Mouse (Mus musculus): ENCODE data around the gene Slc45a3. TPM values are rescaled to one million over a fixed set of nuclear protein-coding genes. Genes with fewer than 3 reads are reported as not detected.
A peak's percentile ranks its signal among the peaks of the same experiment; 100 is the strongest.

The Slc45a3 gene
- total and polyA plus RNA-seq, 3 experiments, result 14.4 to 51.4 (median 48.1) TPM

DNA sequence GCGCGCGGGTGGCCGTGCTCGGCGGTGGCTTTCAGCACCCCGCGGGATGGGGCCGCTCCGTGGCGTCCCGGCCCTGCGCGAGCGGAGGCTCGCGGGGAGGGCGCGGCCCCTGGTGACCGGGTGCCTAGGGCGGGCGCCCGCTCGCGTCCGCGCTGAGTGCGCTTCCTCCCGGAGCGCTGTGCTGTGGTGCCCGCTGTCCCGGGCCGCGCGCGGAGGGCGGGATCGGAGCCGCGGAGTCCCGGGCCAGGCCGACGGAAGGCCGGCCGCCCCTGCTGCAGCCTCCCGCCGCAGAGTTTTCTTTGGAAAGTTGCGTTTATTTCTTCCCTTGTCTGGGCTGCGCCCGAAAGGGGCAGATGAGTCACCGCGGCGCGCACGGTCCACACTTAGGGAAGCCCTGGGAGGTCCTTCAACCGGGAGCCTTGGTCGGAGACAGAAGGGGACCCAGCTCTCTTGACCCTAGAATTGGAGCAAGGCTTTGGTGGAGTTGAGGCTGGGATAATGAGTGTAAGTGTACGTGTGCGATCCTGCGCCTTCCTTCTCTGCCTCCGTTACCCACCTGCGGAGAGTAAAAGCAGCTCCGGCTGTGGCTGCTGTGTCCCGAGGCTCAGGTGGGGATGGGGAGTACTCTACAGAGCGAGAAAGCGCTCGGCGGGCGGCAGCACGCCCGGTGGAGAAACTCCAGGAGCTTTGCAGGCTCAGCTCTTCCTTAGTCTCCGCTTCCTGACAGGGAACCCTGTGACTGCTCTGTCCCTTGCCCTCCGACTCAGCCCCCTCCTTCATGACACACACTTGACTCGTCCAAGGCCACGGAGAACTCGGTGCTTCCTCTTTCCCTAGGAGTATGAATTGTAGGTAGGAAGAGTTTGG, 551 bp downstream of the Slc45a3 start:
- Histone ChIP-seq H3K4me1 (ENCODE audit: insufficient read depth, low read depth, low read length) (peaks cover 70% of the 10 kb centered on the region), H3K27me3 (ENCODE audit: insufficient read depth, low read length) (peaks cover 73% of the 10 kb centered on the region), H3K4me3 (ENCODE audit: low read depth, low read length) (peak overlapping the region; percentile 75), H3K36me3 (replicated peaks) (peaks cover 13% of the 10 kb centered on the region), H3K9me3 (replicated peaks) (0 out of 2 replicates have a peak, but pooled peaks cover 4% of the 10 kb centered on the region)
- DNase-seq (ENCODE audit: low spot score), result peak; percentile 62
- TF ChIP-seq TAL1 (conservative IDR thresholded peaks at IDR 0.05; ENCODE audit: low read depth, low read length) (no peak), GATA1 (IDR thresholded peaks at IDR 0.05; ENCODE audit: borderline replicate concordance, low read length) (no peak), CTCF (IDR thresholded peaks at IDR 0.05; ENCODE audit: low read depth, low read length) (no peak), GATA2 (IDR thresholded peaks at IDR 0.05; ENCODE audit: borderline replicate concordance, low read depth, low read length) (no peak), POLR2AphosphoS5 (IDR thresholded peaks at IDR 0.05; ENCODE audit: insufficient replicate concordance, low read depth, low read length) (no peak)
- 0 out of 2 replicates have a peak, but pooled peaks have one; percentile 16 for ATAC-seq (ENCODE audit: extremely low read depth, insufficient number of reproducible peaks, low FRiP score, poor library complexity, severe bottlenecking)

DNA sequence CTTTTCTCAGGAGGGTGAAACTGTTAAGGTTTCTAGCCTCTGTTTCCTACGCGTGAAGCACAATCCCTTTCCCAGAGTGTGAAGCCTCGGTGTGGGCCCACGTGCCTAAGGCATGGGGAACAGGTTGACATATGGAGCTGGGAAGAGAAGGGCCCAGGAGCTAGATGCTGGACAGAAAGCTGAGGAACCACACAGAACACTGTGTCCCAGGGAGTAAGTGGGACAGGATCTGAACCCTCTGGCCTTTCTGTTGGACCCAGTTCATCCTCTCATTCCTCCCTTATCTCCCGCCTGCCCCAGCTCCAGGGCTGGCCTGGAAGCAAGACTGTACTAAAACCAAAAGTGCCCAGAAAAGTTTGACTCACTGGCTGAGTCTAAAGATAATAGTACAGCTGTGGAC, 1.3 kb downstream of the Slc45a3 start:
- no peak for ATAC-seq (ENCODE audit: extremely low read depth, insufficient number of reproducible peaks, low FRiP score, poor library complexity, severe bottlenecking)
- no peak for DNase-seq (ENCODE audit: low spot score)
- 0 out of 2 replicates have a peak, but pooled peaks cover 4% of the 10 kb centered on the region for H3K9me3 ChIP-seq (replicated peaks)
- peaks cover 77% of the 10 kb centered on the region for H3K4me1 ChIP-seq (ENCODE audit: insufficient read depth, low read depth, low read length)
- peaks cover 78% of the 10 kb centered on the region for H3K27me3 ChIP-seq (ENCODE audit: insufficient read depth, low read length)
- H3K36me3 ChIP-seq (replicated peaks), result peaks cover 20% of the 10 kb centered on the region
- TF ChIP-seq GATA1 (IDR thresholded peaks at IDR 0.05; ENCODE audit: borderline replicate concordance, low read length) (no peak), CTCF (IDR thresholded peaks at IDR 0.05; ENCODE audit: low read depth, low read length) (no peak), POLR2AphosphoS5 (IDR thresholded peaks at IDR 0.05; ENCODE audit: insufficient replicate concordance, low read depth, low read length) (no peak), GATA2 (IDR thresholded peaks at IDR 0.05; ENCODE audit: borderline replicate concordance, low read depth, low read length) (no peak), TAL1 (conservative IDR thresholded peaks at IDR 0.05; ENCODE audit: low read depth, low read length) (no peak)
- peak overlapping the region; percentile 75 for H3K4me3 ChIP-seq (ENCODE audit: low read depth, low read length)

DNA sequence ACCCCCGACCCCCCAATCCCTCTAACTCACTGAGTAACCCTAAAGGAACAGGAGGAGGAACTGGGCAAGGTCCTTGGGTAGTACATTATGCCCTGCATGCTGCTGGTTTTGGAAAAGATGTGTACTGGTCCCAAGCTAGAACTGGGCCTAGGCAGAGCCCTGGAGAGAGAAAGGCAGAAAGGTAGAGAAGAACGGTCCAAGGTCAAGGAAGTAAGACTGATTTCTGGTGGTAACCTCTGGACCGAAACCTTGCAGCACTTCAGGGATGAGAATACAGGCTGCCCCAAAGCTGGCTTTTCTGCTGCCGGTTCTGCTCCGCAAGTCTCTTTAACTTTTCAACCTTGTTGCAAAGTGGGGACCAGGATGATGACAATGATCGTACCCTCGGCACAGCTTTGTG, 1.8 kb downstream of the Slc45a3 start:
- 0 out of 2 replicates have a peak, but pooled peaks cover 4% of the 10 kb centered on the region for H3K9me3 ChIP-seq (replicated peaks)
- no peak for ATAC-seq (ENCODE audit: extremely low read depth, insufficient number of reproducible peaks, low FRiP score, poor library complexity, severe bottlenecking)
- TF ChIP-seq GATA1 (IDR thresholded peaks at IDR 0.05; ENCODE audit: borderline replicate concordance, low read length) (no peak), POLR2AphosphoS5 (IDR thresholded peaks at IDR 0.05; ENCODE audit: insufficient replicate concordance, low read depth, low read length) (no peak), GATA2 (IDR thresholded peaks at IDR 0.05; ENCODE audit: borderline replicate concordance, low read depth, low read length) (no peak), TAL1 (conservative IDR thresholded peaks at IDR 0.05; ENCODE audit: low read depth, low read length) (no peak)
- no peak for DNase-seq (ENCODE audit: low spot score)
- peaks cover 81% of the 10 kb centered on the region for H3K4me1 ChIP-seq (ENCODE audit: insufficient read depth, low read depth, low read length)
- H3K4me3 ChIP-seq (ENCODE audit: low read depth, low read length), result no peak overlapping the region
- peaks cover 78% of the 10 kb centered on the region for H3K27me3 ChIP-seq (ENCODE audit: insufficient read depth, low read length)
- peaks cover 23% of the 10 kb centered on the region for H3K36me3 ChIP-seq (replicated peaks)

DNA sequence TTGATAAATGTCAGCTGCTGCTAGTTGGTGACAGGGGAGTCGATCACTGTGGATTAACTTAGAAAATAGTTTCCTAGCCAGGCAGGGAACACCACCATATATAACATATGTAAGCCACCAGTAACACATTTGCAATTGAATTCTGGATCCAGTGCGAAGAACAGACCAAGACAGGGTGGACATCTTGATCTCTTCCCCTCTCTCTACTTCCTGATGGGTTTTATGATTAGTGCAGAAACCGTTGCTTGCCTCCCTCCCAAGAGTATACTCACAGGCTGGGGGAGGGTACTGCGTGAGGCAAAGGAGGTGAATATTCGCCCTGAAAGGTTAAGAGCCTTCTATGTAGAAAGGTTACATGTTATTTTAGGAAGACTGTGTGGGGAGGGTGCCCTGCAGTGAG, 3.1 kb downstream of the Slc45a3 start:
- Histone ChIP-seq H3K9me3 (replicated peaks) (0 out of 2 replicates have a peak, but pooled peaks cover 4% of the 10 kb centered on the region), H3K4me3 (ENCODE audit: low read depth, low read length) (no peak overlapping the region; the same call in 1 of the 2 replicates), H3K27me3 (ENCODE audit: insufficient read depth, low read length) (peaks cover 79% of the 10 kb centered on the region), H3K36me3 (replicated peaks) (peaks cover 33% of the 10 kb centered on the region), H3K4me1 (ENCODE audit: insufficient read depth, low read depth, low read length) (peaks cover 87% of the 10 kb centered on the region)
- TF ChIP-seq CTCF (IDR thresholded peaks at IDR 0.05; ENCODE audit: low read depth, low read length) (no peak), GATA2 (IDR thresholded peaks at IDR 0.05; ENCODE audit: borderline replicate concordance, low read depth, low read length) (no peak), POLR2AphosphoS5 (IDR thresholded peaks at IDR 0.05; ENCODE audit: insufficient replicate concordance, low read depth, low read length) (no peak), TAL1 (conservative IDR thresholded peaks at IDR 0.05; ENCODE audit: low read depth, low read length) (no peak)
- DNase-seq (ENCODE audit: low spot score), result no peak
- peak; percentile 36; the same call in 1 of the 2 replicates for ATAC-seq (ENCODE audit: extremely low read depth, insufficient number of reproducible peaks, low FRiP score, poor library complexity, severe bottlenecking)

DNA sequence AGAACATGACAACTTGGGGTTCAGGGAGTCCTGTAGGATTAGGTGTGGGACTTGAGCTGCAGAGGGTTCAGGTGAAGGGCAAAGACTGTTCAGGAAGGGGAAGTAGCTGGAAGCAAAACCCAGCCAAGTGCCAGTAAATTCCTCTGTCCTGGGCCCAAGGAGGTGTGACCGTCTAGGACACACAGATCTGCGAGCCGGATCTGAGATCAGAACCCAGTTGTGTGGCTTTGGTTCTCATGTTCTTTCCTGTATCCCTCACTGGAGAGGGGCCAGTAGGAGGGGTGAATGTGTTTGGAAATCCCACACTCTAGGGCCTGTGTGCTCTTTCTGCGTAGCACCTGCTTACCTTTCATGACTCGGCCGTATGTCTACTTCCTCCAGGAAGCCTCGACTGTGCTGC, 4.6 kb downstream of the Slc45a3 start:
- Histone ChIP-seq H3K36me3 (replicated peaks) (peaks cover 46% of the 10 kb centered on the region), H3K4me3 (ENCODE audit: low read depth, low read length) (peak overlapping the region; percentile 44), H3K9me3 (replicated peaks) (0 out of 2 replicates have a peak, but pooled peaks cover 4% of the 10 kb centered on the region), H3K27me3 (ENCODE audit: insufficient read depth, low read length) (peaks cover 79% of the 10 kb centered on the region), H3K4me1 (ENCODE audit: insufficient read depth, low read depth, low read length) (peaks cover 93% of the 10 kb centered on the region)
- ATAC-seq (ENCODE audit: extremely low read depth, insufficient number of reproducible peaks, low FRiP score, poor library complexity, severe bottlenecking) (no peak), DNase-seq (ENCODE audit: low spot score) (no peak)
- no peak for TF ChIP-seq TAL1 (conservative IDR thresholded peaks at IDR 0.05; ENCODE audit: low read depth, low read length)
- TF ChIP-seq GATA1 (IDR thresholded peaks at IDR 0.05; ENCODE audit: borderline replicate concordance, low read length), result no peak
- no peak for TF ChIP-seq POLR2AphosphoS5 (IDR thresholded peaks at IDR 0.05; ENCODE audit: insufficient replicate concordance, low read depth, low read length)
- TF ChIP-seq GATA2 (IDR thresholded peaks at IDR 0.05; ENCODE audit: borderline replicate concordance, low read depth, low read length), result no peak
- no peak for TF ChIP-seq CTCF (IDR thresholded peaks at IDR 0.05; ENCODE audit: low read depth, low read length)

DNA sequence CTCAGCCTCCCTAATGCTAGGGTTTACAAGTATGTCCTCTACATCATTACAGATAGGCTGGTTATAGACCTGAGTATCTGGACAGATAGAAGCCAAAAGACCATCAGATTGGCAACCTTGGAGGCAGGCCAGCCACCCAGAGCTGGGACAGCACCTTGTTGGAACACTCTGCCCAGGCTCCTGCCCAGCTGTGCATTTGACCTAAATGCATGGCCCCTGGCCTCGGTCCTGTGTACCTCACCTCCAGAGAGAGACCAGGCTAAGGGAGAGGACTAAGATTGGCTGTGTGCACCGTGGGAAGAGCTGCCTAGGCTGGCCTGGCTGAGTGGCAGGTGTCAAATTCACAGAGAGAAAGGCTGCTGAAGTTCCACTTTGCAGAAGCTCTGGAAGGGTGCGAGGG, 5.8 kb downstream of the Slc45a3 start:
- DNase-seq (ENCODE audit: low spot score) (no peak), ATAC-seq (ENCODE audit: extremely low read depth, insufficient number of reproducible peaks, low FRiP score, poor library complexity, severe bottlenecking) (no peak)
- peaks cover 77% of the 10 kb centered on the region for H3K27me3 ChIP-seq (ENCODE audit: insufficient read depth, low read length)
- no peaks in the 10 kb centered on the region for H3K9me3 ChIP-seq (replicated peaks)
- H3K4me3 ChIP-seq (ENCODE audit: low read depth, low read length), result no peak overlapping the region
- TF ChIP-seq CTCF (IDR thresholded peaks at IDR 0.05; ENCODE audit: low read depth, low read length) (no peak), POLR2AphosphoS5 (IDR thresholded peaks at IDR 0.05; ENCODE audit: insufficient replicate concordance, low read depth, low read length) (no peak), GATA2 (IDR thresholded peaks at IDR 0.05; ENCODE audit: borderline replicate concordance, low read depth, low read length) (no peak), GATA1 (IDR thresholded peaks at IDR 0.05; ENCODE audit: borderline replicate concordance, low read length) (no peak), TAL1 (conservative IDR thresholded peaks at IDR 0.05; ENCODE audit: low read depth, low read length) (no peak)
- peaks cover 96% of the 10 kb centered on the region for H3K4me1 ChIP-seq (ENCODE audit: insufficient read depth, low read depth, low read length)
- peaks cover 57% of the 10 kb centered on the region for H3K36me3 ChIP-seq (replicated peaks)

All from G1E (cell line).